Mouse (Mus musculus) lung, postnatal 0 days (tissue): ENCODE measurements at regions not wholly inside any gene's neighbourhood (a gene's known extent, or its start where the extent isn't known, plus 50 kb on each side); places are given as distances from the start of the nearest gene placed in this dataset.

Experiments
- ATAC-seq: fragments of 200-750 bp; cut with Nextera tagmentation; 2 replicates; pipeline ENCODE4 v1.8.0; 2017; ENCODE audit warnings: moderate library complexity
- DNase-seq: peaks from one replicate; pipeline ENCODE4 v3.0.0-alpha.2; 2016; ENCODE audit warnings: low spot score
- H3K27ac ChIP-seq: fragments of 300-500 bp; sonication (generic); 2 replicates; pipeline ENCODE4 v1.5.1; 2014; ENCODE audit warnings: antibody characterized with exemption, mild to moderate bottlenecking, low read length, mixed read lengths
- H3K27me3 ChIP-seq: fragments of 300-500 bp; sonication (generic); replicated peaks from 2 replicates; pipeline ENCODE4 v1.6.1; 2014; ENCODE audit warnings: low read length, mixed read lengths; ENCODE audit not compliant: insufficient read depth
- H3K36me3 ChIP-seq: fragments of 300-500 bp; sonication (generic); 2 replicates; pipeline ENCODE4 v1.6.1; 2014; ENCODE audit warnings: low read length, mixed read lengths; ENCODE audit not compliant: insufficient read depth
- H3K4me1 ChIP-seq: fragments of 300-500 bp; sonication (generic); 2 replicates; pipeline ENCODE4 v1.6.1; 2014; ENCODE audit warnings: antibody characterized with exemption, low read depth, low read length, mixed read lengths; ENCODE audit not compliant: insufficient read depth
- H3K4me2 ChIP-seq: fragments of 300-500 bp; sonication (generic); replicated peaks from 2 replicates; pipeline ENCODE4 v1.6.1; 2014; ENCODE audit warnings: low read depth, mild to moderate bottlenecking, low read length, moderate library complexity, mixed read lengths
- H3K4me3 ChIP-seq: fragments of 300-500 bp; sonication (generic); 2 replicates; pipeline ENCODE4 v1.5.1; 2014; ENCODE audit warnings: low read depth, low read length
- H3K9ac ChIP-seq: fragments of 300-500 bp; sonication (generic); replicated peaks from 2 replicates; pipeline ENCODE4 v1.6.1; 2014; ENCODE audit warnings: low read depth, mild to moderate bottlenecking
- H3K9me3 ChIP-seq: fragments of 300-500 bp; sonication (generic); 2 replicates; pipeline ENCODE4 v1.6.1; 2016; ENCODE audit warnings: low read length, mixed read lengths
- CTCF ChIP-seq: IDR thresholded peaks from 2 replicates; pipeline ENCODE4 v1.5.1; 2016; ENCODE audit warnings: antibody characterized with exemption, mild to moderate bottlenecking
- EP300 ChIP-seq: IDR thresholded peaks from 2 replicates; pipeline ENCODE4 v1.6.1; 2016; ENCODE audit warnings: antibody characterized with exemption, mild to moderate bottlenecking, control low read depth
- WGBS: fragments of 180-500 bp; shearing (Covaris S2); extraction: QIAGEN DNeasy Blood & Tissue Kit; methylation state at CpG from one replicate; pipeline ENCODE4 v1.1.7; 2014; 5-methylcytosine and 5-hydroxymethylcytosine counted together

DNA sequence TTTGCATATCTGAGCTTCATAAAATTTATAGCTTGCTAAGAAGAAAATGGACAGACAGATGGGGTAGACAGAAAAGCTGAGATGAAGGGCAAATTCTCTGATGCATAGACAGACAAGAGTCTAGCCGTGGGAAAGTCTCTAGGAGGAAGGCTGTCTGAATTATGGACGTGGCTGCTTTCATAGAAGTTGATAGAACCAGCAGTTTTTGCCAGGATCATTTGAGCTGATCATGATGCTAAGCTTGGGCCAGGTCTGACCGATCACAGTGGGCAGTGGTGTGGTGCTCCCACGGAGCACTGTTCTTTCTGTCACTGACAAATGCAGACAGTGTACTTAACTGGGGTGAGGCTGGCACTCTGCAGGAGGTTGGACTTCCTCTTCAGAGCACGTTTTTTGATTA lies 405.0 kb upstream of the Ubash3b start:
- H3K9me3 ChIP-seq: no peaks in the 10 kb centered on the region
- H3K9ac ChIP-seq: no peak overlapping the region
- no peak overlapping the region for H3K27ac ChIP-seq
- DNase-seq (no peak), ATAC-seq (no peak)
- WGBS: 53% methylated on average over 5 of the region's 5 CpGs
- no peak overlapping the region for H3K4me2 ChIP-seq
- H3K4me1 ChIP-seq: no peaks in the 10 kb centered on the region
- no peak overlapping the region for H3K4me3 ChIP-seq
- no peaks in the 10 kb centered on the region for H3K27me3 ChIP-seq
- H3K36me3 ChIP-seq: no peaks in the 10 kb centered on the region
- TF ChIP-seq EP300: no peak
- TF ChIP-seq CTCF: no peak

DNA sequence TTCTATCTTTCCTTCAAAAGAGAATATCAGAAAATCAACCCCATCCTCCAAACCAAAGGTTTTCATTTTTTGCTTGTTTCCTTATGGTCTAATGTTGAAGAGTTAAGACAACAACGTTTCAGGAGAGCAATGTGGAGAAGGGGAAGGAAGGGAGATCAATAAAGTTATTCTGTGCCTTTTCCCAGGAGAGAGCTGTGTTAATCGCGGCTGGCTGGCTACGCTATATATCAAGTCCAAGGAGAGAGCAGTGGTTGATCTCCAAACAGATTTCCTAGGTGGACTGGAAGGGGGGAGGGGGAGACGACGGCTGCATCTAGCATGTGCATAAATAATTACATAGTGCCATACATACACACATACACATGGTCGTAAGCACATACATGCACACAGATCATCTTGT lies 404.3 kb upstream of the Ubash3b start:
- no peak for ATAC-seq
- no peak overlapping the region for H3K9ac ChIP-seq
- DNase-seq: no peak
- WGBS: 78% methylated on average over 7 of the region's 7 CpGs
- H3K27ac ChIP-seq: no peak overlapping the region
- H3K9me3 ChIP-seq: no peaks in the 10 kb centered on the region
- H3K36me3 ChIP-seq: no peaks in the 10 kb centered on the region
- no peak overlapping the region for H3K4me2 ChIP-seq
- H3K4me1 ChIP-seq: no peaks in the 10 kb centered on the region
- no peak overlapping the region for H3K4me3 ChIP-seq
- no peaks in the 10 kb centered on the region for H3K27me3 ChIP-seq
- TF ChIP-seq EP300: no peak
- no peak for TF ChIP-seq CTCF

DNA sequence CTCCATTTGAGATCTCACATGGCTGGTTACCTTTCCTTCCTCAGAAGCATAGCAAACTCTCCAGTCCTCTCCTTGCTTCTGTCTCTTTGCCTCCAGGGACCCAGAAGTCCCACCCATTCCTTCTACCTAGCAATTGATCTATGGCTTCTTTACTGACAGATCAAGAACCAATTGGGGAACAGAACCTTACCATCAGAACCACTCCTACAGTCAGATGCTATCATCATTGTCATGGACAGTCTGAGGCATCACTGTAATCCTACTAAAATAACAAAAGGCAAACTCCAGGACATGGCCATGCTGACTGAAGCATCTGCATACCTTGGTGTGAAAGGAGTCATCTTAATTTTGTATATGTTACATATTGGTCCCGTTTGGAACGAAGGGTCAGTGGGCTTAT lies 401.9 kb upstream of the Ubash3b start:
- Histone ChIP-seq H3K4me3 (no peak overlapping the region), H3K27me3 (no peaks in the 10 kb centered on the region), H3K4me1 (no peaks in the 10 kb centered on the region), H3K9me3 (no peaks in the 10 kb centered on the region), H3K9ac (no peak overlapping the region), H3K4me2 (no peak overlapping the region), H3K27ac (no peak overlapping the region), H3K36me3 (no peaks in the 10 kb centered on the region)
- 84% methylated on average over 2 of the region's 2 CpGs for WGBS
- TF ChIP-seq CTCF: no peak
- no peak for TF ChIP-seq EP300
- no peak for ATAC-seq
- DNase-seq: no peak

DNA sequence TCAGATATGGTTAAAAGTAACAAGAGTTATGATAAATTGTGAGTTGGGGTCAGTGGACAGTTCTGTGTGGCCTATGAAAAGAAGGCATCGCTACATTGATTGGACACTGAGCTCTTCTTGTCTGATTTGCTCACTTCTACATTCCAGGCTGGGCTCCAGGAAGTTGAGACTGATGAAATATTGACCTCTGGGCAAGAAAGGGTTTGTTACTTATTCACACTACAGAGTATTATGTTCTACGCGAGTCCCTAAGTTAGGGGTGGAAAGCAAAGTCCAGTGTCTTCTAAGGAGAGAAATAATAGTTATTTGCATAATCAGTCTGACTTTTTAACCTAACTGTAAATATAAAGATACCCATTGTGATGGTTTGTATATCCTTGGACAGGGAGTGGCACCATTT lies 397.0 kb upstream of the Ubash3b start:
- Histone ChIP-seq H3K4me2 (no peak overlapping the region), H3K9ac (no peak overlapping the region), H3K36me3 (no peaks in the 10 kb centered on the region), H3K27me3 (no peaks in the 10 kb centered on the region), H3K27ac (no peak overlapping the region), H3K4me1 (no peaks in the 10 kb centered on the region), H3K9me3 (no peaks in the 10 kb centered on the region), H3K4me3 (no peak overlapping the region)
- 90% methylated on average over 3 of the region's 3 CpGs for WGBS
- DNase-seq (no peak), ATAC-seq (no peak)
- TF ChIP-seq CTCF (no peak), EP300 (no peak)

DNA sequence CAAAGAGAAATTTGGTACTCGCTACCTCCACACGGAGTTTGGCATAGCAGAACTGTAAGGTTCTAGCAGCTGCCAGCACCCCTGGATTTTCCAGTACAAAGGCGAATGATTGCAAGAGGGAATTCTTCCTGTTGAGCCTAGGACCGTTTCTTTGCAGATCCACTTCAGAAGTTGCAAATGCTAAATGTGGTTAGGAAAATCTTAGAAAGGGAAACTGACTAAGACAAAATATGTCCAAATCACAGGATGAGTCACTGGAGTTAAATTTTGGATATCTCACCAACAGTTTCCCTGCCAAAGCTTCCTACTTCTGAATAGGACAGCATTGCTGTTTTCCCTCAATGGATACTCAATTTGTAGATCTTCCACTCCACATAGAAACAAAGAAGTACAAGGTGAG lies 395.4 kb upstream of the Ubash3b start:
- 78% methylated on average over 4 of the region's 4 CpGs for WGBS

DNA sequence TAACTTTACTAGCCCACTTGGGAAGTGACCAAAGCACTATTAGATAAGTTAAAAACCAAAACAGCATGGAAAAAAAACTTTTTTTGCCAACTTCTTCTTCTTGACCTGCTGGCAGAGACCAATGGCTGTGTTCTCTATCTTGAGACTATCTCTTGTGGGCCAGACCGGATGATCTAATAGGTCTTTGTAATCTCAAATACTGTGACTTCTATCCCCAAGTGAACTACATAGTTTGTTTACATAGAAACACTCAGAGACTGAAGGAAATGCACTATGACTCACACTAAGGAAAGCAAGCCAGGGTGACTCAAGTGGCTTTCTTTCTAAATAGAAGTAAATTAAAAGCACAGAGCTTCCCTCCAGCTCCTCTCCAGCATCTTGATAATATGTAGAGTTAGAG lies 384.3 kb upstream of the Ubash3b start:
- ATAC-seq: peak; percentile 62
- Histone ChIP-seq H3K27me3 (no peaks in the 10 kb centered on the region), H3K9me3 (no peaks in the 10 kb centered on the region), H3K4me2 (no peak overlapping the region), H3K4me1 (no peaks in the 10 kb centered on the region), H3K27ac (no peak overlapping the region), H3K4me3 (no peak overlapping the region), H3K9ac (no peak overlapping the region), H3K36me3 (no peaks in the 10 kb centered on the region)
- WGBS: 35% methylated on average over 1 of the region's 1 CpGs
- no peak for TF ChIP-seq EP300
- no peak for TF ChIP-seq CTCF
- DNase-seq: peak; percentile 68

More for the DNA sequence above, 395.4 kb upstream of the Ubash3b start:
- no peaks in the 10 kb centered on the region for H3K9me3 ChIP-seq
- no peak overlapping the region for H3K27ac ChIP-seq
- H3K36me3 ChIP-seq: no peaks in the 10 kb centered on the region
- no peak overlapping the region for H3K9ac ChIP-seq
- H3K4me1 ChIP-seq: no peaks in the 10 kb centered on the region
- no peaks in the 10 kb centered on the region for H3K27me3 ChIP-seq
- ATAC-seq (no peak), DNase-seq (no peak)
- TF ChIP-seq EP300: no peak
- no peak for TF ChIP-seq CTCF
- no peak overlapping the region for H3K4me3 ChIP-seq
- H3K4me2 ChIP-seq: no peak overlapping the region

DNA sequence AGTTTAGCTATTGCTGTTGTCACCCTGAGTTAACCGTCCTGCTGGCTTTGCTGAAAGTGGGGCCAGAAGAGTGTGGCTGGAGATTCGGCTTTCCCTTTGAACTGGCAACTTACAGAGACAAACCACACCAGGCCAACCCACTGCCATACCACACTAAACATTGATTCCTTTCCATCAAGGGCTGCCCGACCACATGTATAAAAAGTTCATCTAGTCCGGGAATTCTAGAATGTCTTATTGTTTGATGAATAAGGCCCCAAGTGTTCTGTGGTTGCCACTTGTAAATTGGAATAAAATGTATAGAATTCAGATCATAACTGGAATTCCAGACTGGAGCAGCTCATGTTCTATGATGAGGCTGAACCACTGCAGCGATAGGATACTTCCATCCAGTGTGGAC lies 381.0 kb upstream of the Ubash3b start:
- no peak overlapping the region for H3K4me3 ChIP-seq
- H3K36me3 ChIP-seq: no peaks in the 10 kb centered on the region
- H3K9ac ChIP-seq: no peak overlapping the region
- H3K4me1 ChIP-seq: no peaks in the 10 kb centered on the region
- DNase-seq (no peak), ATAC-seq (no peak)
- no peaks in the 10 kb centered on the region for H3K9me3 ChIP-seq
- WGBS: 43% methylated on average over 5 of the region's 5 CpGs
- no peak overlapping the region for H3K27ac ChIP-seq
- TF ChIP-seq EP300: no peak
- no peak for TF ChIP-seq CTCF
- no peaks in the 10 kb centered on the region for H3K27me3 ChIP-seq
- H3K4me2 ChIP-seq: no peak overlapping the region
